Mouse (Mus musculus) mature B cell (primary cell): ENCODE measurements around the gene Fh1.

Experiments used
- in situ Hi-C: fragments of 300-500 bp; cut with MboI; formaldehyde crosslinking; loops from 2 replicates; pipeline ENCODE4 v1.14.3; 2019

Fh1 gene

GRCm38 (mm10) chr1:175623656-175624055 is 1.8 kb downstream of the Fh1 start:
- in situ Hi-C loops = no loop called here

DNA sequence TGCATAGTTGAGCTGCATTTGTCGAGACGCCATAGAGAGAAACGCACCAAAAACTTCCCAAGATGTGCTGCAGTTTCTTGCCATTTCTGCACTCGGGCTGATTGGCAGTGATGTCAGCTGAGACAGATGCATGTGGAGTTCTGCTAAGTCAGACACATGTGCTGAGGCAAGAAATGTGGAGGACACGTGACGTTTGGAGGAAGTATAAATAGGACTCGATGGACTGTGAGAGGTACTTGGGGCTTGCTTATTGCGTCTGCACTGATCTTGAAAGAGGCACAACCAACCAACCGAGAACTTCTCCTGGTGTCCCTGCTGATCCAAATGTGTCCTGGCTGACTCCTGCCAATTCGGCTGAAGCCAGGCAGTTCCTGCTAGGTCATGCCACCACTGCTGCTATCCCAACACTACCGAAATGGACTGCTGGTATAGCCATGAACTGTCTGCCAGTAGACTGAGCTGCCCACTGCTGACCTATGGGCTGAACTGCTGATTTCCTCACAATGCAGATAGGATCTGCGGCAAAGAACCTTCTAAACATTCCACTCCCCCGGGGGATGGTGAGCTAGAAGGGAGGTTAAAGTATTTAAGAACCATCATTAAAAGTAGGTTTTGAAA is 5.5 kb downstream of the Fh1 start, which contains the start of gene Kmo:
Kmo (plus strand) TSS at position 568 of the 618 bp plus-strand sequence.
- in situ Hi-C loops = no loop called here

- in situ Hi-C loops = no loop called here
These were observed 10.4 kb downstream of the Fh1 start for GRCm38 (mm10) chr1:175614992-175615391.

DNA sequence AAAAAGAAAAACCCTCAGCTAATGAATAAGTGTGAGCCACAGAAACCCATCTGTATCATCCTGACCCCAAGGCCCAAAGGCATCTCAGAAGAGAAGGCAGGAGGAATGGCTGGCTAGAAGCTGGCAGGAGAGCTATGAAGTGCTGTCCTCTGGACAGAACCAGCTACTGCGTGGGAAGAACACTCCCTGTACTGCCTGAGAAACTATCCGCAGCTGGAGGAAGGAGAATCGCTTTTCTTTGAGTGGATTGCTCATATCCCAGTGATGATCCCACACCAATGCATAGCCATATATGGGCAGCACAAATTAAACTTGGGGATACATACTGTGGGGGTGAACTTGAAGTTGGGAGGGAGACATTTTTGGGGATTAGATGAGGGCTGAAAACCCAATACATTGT is 16.7 kb downstream of the Fh1 start:
- in situ Hi-C loops = no loop called here

DNA sequence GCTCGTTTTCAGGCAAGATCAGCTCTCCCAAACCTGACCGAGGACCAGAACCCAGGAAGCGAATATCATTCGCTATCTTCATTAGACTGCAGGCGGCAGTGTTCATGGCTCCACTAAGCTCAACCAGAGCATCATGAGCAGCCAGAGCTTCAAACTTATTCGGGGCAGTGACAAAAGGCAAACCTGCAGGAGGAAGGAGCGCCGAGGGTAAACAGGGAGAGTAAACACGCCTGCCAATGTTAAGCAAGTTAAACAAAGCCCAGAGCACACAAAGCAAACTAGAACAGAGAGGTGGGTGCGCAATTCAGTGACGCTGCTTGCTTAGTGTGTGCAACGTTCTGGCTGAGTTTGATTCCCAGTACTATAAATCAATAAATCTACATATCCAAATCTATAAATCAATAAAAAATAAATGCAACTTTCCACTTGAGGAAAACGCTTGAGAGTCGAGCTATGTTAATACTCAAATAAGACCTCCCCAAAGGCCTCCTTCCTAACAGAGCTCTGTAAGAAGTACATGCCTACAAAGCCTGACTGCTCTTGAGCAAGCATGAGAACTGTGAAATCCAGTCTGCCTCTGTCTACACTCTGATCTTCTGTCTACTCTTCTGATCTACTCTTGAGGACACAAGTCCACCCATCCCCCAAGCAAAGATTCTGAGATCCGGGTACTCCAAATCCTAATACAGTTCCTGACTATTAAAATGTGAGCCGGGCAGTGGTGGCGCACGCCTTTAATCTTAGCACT is 17.4 kb downstream of the Fh1 start:
- in situ Hi-C loops = no loop called here

DNA sequence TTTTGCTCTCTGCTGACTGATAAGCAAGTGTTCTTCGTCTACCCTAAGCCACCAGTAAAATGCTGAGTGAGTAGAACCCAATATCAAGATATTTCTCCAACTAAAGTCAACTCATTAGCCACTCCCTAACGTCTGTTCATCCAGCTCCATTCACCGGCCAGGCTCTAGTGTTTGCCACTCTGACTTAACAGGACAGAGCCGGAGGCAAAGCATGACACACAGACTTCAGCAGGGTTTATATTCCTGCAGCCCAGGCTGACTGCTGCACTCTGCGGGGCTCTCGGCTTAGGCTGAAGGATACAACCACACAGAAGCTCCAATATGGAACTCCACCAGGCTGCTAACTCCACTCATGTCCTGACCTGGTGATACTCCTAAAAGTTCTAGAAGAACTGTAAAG is 18.1 kb downstream of the Fh1 start:
- in situ Hi-C loops = no loop called here

DNA sequence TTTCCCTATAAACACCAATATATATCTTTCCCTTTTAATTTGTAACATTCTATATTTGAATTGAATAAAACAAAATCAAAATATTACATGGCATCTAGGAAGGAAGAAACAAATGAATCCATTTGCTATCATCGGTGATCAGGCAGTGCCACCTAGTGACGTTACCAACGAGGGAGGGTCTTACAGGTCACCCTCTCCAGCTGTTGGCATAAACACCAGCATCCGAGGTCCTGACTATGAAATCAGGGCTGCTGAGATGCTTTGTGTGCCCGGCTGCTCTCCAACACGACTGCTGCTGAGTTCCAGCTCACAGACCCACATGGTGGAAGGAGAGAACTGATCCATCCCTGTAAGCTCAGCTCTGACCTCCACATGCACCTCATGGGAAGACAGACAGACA is 22.0 kb downstream of the Fh1 start:
- in situ Hi-C loops = no loop called here

GRCm38 (mm10) chr1:175602231-175602630 is 23.2 kb downstream of the Fh1 start:
- in situ Hi-C loops = no loop called here

- in situ Hi-C loops = no loop called here
These were observed 32.6 kb downstream of the Fh1 start for GRCm38 (mm10) chr1:175592832-175593231.

GRCm38 (mm10) chr1:175586656-175587055 is 38.8 kb downstream of the Fh1 start:
- in situ Hi-C loops = no loop called here

DNA sequence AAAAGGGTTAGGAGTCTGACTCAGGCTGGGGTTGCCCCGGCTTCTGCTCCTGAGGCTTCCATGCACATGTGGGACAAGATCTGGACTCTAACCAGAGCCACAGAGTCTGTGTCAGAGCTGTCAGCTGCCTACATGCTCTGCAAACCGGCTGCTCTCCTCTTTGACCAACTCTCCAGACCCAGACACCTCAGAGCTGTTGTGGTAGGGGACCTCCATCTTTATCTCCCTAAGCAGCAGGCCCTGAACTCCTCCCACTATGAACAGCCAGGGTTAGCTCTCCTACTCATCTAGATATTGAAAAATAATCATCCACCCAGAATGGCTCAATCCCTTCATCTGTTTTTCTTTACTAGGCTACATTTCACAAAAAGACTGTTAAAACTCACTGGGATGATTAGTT is 40.2 kb downstream of the Fh1 start:
- in situ Hi-C loops = no loop called here

- in situ Hi-C loops = no loop called here
These were observed 42.6 kb downstream of the Fh1 start for GRCm38 (mm10) chr1:175582799-175583198.

DNA sequence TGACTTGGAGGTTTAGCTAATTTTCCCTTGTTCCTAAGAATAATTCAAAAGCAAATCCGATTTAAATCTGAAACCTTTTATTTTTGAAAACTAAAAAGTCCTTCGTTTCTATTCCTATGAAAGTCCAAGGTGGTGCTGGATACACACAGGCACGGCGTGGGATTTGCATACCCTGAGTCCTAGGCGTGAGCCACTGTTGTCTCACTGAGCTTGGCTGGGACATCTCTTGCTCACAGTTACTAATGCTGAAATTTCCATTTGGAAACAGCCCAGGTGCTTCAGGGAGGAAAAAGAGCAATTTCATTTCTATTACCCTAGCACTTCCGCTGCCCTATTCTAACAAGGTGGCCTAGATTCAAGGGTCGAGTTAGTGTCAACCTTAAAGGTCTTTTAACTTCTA is 45.1 kb downstream of the Fh1 start:
- in situ Hi-C loops = no loop called here

DNA sequence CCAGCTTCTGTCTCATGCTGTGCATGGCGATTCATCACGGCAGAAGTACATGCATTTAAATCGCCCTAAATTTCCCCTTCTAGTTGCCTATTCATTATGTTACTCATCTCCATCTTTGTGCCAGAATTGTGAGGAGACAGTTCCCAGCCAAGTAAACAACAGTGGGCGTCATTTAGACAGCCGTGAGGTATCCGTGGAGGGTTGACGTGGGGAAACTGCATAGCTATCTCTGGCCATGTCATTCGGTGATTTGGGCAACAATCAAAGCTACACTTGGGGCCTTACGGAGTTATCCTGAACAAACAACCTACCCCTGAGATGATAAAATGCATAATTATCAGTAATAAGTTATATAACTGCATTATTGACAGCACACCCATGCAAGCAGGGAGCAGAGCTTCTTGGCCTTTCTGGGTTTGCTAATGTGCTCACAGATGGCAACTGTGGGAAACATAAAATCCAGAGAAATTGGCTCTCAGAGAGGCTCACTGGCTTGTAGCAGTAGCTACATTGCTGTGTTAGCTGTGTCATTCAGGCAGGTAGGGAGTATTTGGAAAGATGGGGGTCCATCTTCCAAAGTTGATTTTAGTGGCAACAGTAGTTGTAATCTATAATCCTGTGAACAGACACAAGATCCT is 45.7 kb downstream of the Fh1 start:
- in situ Hi-C loops = no loop called here

DNA sequence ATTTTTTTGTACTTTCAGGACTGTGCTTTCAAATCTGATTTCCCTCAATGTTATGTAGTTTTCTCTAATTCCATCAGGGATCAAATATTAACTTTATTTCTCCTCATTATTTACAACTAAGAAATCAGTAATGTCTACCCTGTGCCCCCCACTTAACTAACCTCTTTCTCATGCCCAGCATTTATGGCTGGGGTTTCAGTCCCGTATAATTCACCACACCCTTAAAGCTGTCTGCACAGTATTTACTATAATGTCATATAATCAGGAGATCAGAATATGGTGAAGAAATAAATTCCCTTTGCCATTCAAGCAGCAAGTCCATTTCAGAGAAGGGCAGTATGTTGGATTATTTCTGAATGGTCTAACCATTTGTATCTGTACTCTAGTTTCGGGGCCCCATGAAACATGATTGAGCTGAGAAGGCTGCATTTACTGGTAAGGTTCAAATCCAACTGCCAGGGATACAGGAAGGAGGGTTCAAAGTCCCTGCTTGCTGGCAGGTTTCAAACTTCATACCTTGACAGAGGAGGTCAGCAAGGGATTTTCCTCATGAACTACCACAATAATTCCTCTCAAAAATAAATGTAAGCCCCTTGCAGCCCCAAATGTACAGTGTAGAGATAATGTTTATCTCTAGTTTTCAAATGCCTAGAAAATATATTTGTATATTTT is 46.9 kb downstream of the Fh1 start:
- in situ Hi-C loops = no loop called here

DNA sequence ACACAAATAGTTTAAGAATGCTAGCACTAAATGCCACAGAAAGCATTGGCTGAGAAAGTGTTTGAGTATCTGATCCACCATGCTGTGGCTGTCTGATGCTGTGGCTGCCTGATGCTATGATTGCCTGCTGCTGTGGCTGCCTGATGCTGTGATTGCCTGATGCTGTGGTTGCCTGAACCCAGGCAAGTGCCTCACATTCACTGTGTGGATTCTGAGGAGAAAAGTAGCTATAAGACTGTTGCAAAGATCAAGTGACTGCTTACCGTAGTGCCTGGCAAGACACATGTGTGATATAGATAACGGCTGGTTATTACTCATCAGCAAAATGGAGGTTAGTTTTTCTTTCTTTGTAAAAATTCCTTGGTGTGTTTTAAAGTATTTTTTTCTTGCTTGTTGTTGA is 51.3 kb downstream of the Fh1 start:
- in situ Hi-C loops = no loop called here

DNA sequence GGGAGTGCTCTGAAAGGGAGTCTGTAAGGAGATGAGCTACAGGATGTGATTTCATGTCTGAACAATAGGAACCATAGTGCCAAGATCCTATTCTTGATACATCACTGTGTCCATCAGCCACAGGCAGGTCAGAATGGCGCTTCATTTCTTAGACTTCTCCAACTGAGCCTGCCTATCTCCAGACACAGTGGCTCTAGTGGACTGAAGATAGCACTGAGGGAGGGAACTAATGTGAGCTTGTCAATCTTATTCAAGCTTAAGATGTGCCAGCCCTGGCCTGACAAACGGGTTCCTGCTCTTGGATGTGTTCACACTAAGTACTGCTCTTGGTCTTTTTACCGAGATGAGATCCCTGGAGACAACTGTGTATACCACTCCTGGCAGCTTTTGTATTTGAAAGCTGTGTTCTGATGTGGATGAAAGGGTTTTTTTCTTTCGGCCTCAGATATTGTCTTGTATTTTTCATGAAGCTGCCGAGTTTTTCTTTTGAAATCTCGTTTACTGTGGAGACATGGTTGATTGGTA is 59.8 kb downstream of the Fh1 start:
- in situ Hi-C loops = no loop called here

DNA sequence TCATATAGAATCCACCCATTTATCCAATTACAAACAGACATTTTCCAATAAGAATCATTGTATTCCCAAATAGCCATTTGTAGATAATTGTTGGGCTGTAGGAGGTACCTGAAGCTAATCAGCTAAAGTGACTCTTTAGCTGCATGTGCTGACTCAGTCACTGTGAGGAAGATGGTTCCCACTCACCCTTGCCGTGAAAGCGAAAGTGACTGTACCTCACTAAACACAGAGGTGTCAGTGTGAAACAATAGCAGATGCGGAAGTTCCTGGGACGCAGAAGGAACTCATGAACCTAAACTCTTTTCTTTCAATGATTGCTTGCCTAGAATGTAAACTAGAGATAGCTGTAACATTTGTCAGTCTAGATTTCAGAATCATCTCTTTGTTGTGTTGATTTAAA is 61.1 kb downstream of the Fh1 start:
- in situ Hi-C loops = no loop called here

- in situ Hi-C loops = no loop called here
These were observed 63.1 kb downstream of the Fh1 start for GRCm38 (mm10) chr1:175562379-175562778.

DNA sequence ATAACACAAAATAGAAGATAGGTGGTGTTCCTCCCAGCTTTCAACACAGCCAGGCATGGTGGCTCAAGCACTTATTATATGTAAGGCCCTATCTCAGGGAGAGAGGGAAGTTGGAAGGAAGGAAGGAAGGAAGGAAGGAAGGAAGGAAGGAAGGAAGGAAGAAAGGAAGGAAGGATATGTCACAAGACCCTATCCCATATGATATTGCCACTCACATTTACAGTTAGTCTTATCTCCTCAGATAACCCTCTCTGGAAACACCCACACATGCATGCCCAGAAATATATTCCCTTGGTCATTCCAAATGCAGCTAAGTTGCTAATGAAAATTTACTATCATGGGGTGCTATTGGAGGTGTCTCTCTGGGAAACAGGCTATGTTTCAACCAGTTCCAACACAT is 63.6 kb downstream of the Fh1 start:
- in situ Hi-C loops = no loop called here

DNA sequence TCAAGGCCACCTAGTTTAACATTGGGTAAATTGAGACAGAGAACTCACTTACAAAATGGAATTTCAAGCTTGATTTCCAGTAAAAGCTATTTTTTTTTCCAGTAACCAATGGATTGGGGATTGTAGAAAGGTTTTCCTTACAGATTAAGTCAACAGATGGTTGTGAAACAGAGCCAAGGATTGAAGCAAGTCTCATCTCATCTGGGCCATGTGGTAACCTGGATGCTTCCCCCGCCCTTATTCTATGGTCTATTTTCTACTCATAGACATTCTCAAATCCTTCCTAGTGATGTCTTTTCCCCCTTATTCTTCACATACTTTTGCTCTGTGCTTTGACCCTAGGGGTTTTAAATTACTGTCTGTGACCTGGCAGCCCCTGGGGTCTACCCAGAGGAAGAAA is 70.8 kb downstream of the Fh1 start:
- in situ Hi-C loops = no loop called here

- in situ Hi-C loops = no loop called here
These were observed 73.0 kb downstream of the Fh1 start for GRCm38 (mm10) chr1:175552474-175552873.
